Mouse (Mus musculus) heart, embryonic 14.5 days (tissue): ENCODE measurements at regions not wholly inside any gene's neighbourhood (a gene's known extent, or its start where the extent isn't known, plus 50 kb on each side); places are given as distances from the start of the nearest gene placed in this dataset.

Source experiments
- ATAC-seq: fragments of 200-750 bp; cut with Nextera tagmentation; 2 replicates; pipeline ENCODE4 v1.8.0; 2017; ENCODE audit warnings: low read depth, moderate TSS enrichment; ENCODE audit not compliant: insufficient number of reproducible peaks, insufficient read depth, low FRiP score
- H3K27ac ChIP-seq, 2 experiments: fragments of 200-500 bp in 1 of 2; fragments of 300-500 bp in 1 of 2; sonication (generic) in 1 of 2; replicated peaks in 1 of 2; 2 replicates each; pipeline ENCODE4 v1.5.1; 2012 to 2014; ENCODE audit warnings: low read depth in 2 of 2, low read length in 2 of 2, control low read depth in 1 of 2, mild to moderate bottlenecking in 1 of 2, mixed read lengths in 1 of 2; ENCODE audit not compliant: control insufficient read depth in 1 of 2, insufficient read depth in 1 of 2
- H3K27me3 ChIP-seq: fragments of 300-500 bp; sonication (generic); 2 replicates; pipeline ENCODE4 v1.6.1; 2014; ENCODE audit warnings: mild to moderate bottlenecking, low read length, control low read depth; ENCODE audit not compliant: control insufficient read depth, insufficient read depth
- H3K36me3 ChIP-seq: fragments of 300-500 bp; sonication (generic); 2 replicates; pipeline ENCODE4 v1.6.1; 2014; ENCODE audit warnings: mild to moderate bottlenecking, control low read depth, low read length, mixed read lengths; ENCODE audit not compliant: control insufficient read depth, insufficient read depth
- H3K4me1 ChIP-seq, 2 experiments: fragments of 200-500 bp in 1 of 2; fragments of 300-500 bp in 1 of 2; sonication (generic) in 1 of 2; 2 replicates each; pipeline ENCODE4 v1.6.1; 2012 to 2014; ENCODE audit warnings: low read length in 2 of 2, control low read depth in 1 of 2, mixed read lengths in 1 of 2; ENCODE audit not compliant: control insufficient read depth in 2 of 2, insufficient read depth in 2 of 2
- H3K4me2 ChIP-seq: fragments of 300-500 bp; sonication (generic); 2 replicates; pipeline ENCODE4 v1.6.1; 2014; ENCODE audit warnings: mild to moderate bottlenecking, low read length
- H3K4me3 ChIP-seq, 2 experiments: fragments of 200-500 bp in 1 of 2; fragments of 300-500 bp in 1 of 2; sonication (generic) in 1 of 2; 2 replicates each; pipeline ENCODE4 v1.5.1; 2012 to 2014; ENCODE audit warnings: low read length in 2 of 2, mild to moderate bottlenecking in 2 of 2, control low read depth in 1 of 2, low read depth in 1 of 2, moderate library complexity in 1 of 2; ENCODE audit not compliant: control insufficient read depth in 1 of 2, insufficient read depth in 1 of 2
- H3K9ac ChIP-seq: fragments of 300-500 bp; sonication (generic); 2 replicates; pipeline ENCODE4 v1.6.1; 2014; ENCODE audit warnings: mild to moderate bottlenecking, low read length
- H3K9me3 ChIP-seq: fragments of 300-500 bp; sonication (generic); 2 replicates; pipeline ENCODE4 v1.6.1; 2016; ENCODE audit warnings: low read length, control low read depth; ENCODE audit not compliant: control insufficient read depth
- WGBS: fragments of 180-500 bp; shearing (Covaris S2); extraction: QIAGEN DNeasy Blood & Tissue Kit; methylation state at CpG from one replicate; pipeline ENCODE4 v1.1.7; 2014; 5-methylcytosine and 5-hydroxymethylcytosine counted together

GRCm38 (mm10) chr3:156120341-156120740 is 441.3 kb upstream of the Negr1 start:
- H3K36me3 ChIP-seq, result no peaks in the 10 kb centered on the region
- ATAC-seq, result no peak
- H3K27me3 ChIP-seq, result no peaks in the 10 kb centered on the region
- no peak overlapping the region for H3K4me3 ChIP-seq
- no peak overlapping the region for H3K4me2 ChIP-seq
- no peaks in the 10 kb centered on the region for H3K9me3 ChIP-seq
- no peak overlapping the region for H3K9ac ChIP-seq
- H3K4me1 ChIP-seq, result peaks cover 4 to 9% of the 10 kb centered on the region in 2 experiments
- 44% methylated on average over 3 of the region's 3 CpGs for WGBS
- no peak overlapping the region for H3K27ac ChIP-seq

- Histone ChIP-seq H3K9ac (no peak overlapping the region), H3K27ac (no peak overlapping the region), H3K9me3 (no peaks in the 10 kb centered on the region), H3K4me1 (no peaks in the 10 kb centered on the region), H3K4me3 (no peak overlapping the region), H3K36me3 (no peaks in the 10 kb centered on the region), H3K4me2 (no peak overlapping the region), H3K27me3 (no peaks in the 10 kb centered on the region)
- peak; percentile 71; the same call in 1 of the 2 replicates for ATAC-seq
- WGBS, result 30% methylated on average over 1 of the region's 1 CpGs
These were observed 430.0 kb upstream of the Negr1 start for GRCm38 (mm10) chr3:156131598-156131997.

- 69% methylated on average over 5 of the region's 5 CpGs for WGBS
- Histone ChIP-seq H3K4me2 (no peak overlapping the region), H3K27me3 (no peaks in the 10 kb centered on the region), H3K4me1 (no peaks in the 10 kb centered on the region), H3K36me3 (no peaks in the 10 kb centered on the region), H3K4me3 (no peak overlapping the region), H3K27ac (no peak overlapping the region), H3K9me3 (no peaks in the 10 kb centered on the region), H3K9ac (no peak overlapping the region)
- ATAC-seq, result no peak
These were observed 420.2 kb upstream of the Negr1 start for GRCm38 (mm10) chr3:156141355-156141754.

- Histone ChIP-seq H3K27ac (no peak overlapping the region), H3K27me3 (no peaks in the 10 kb centered on the region), H3K4me1 (no peaks in the 10 kb centered on the region), H3K4me3 (no peak overlapping the region), H3K36me3 (no peaks in the 10 kb centered on the region), H3K9ac (no peak overlapping the region), H3K4me2 (no peak overlapping the region), H3K9me3 (no peaks in the 10 kb centered on the region)
- WGBS, result 82% methylated on average over 3 of the region's 3 CpGs
- ATAC-seq, result no peak
These were observed 412.3 kb upstream of the Negr1 start for GRCm38 (mm10) chr3:156149322-156149721.

- no peak for ATAC-seq
- H3K9ac ChIP-seq, result no peak overlapping the region
- H3K4me2 ChIP-seq, result no peak overlapping the region
- H3K27ac ChIP-seq, result no peak overlapping the region
- H3K27me3 ChIP-seq, result no peaks in the 10 kb centered on the region
- no peaks in the 10 kb centered on the region for H3K36me3 ChIP-seq
- H3K4me3 ChIP-seq, result no peak overlapping the region
- H3K9me3 ChIP-seq, result no peaks in the 10 kb centered on the region
- H3K4me1 ChIP-seq, result no peaks in the 10 kb centered on the region
These were observed 391.5 kb upstream of the Negr1 start for GRCm38 (mm10) chr3:156170076-156170475.

- Histone ChIP-seq H3K27me3 (no peaks in the 10 kb centered on the region), H3K9ac (no peak overlapping the region), H3K27ac (no peak overlapping the region), H3K4me1 (no peaks in the 10 kb centered on the region), H3K4me2 (no peak overlapping the region), H3K9me3 (no peaks in the 10 kb centered on the region), H3K4me3 (no peak overlapping the region), H3K36me3 (no peaks in the 10 kb centered on the region)
- ATAC-seq, result no peak
These were observed 362.9 kb upstream of the Negr1 start for GRCm38 (mm10) chr3:156198688-156199087.

GRCm38 (mm10) chr3:156199749-156200467 is 361.7 kb upstream of the Negr1 start:
- Histone ChIP-seq H3K4me2 (no peak overlapping the region), H3K9me3 (no peaks in the 10 kb centered on the region), H3K27ac (no peak overlapping the region), H3K4me3 (no peak overlapping the region), H3K36me3 (no peaks in the 10 kb centered on the region), H3K9ac (no peak overlapping the region), H3K27me3 (no peaks in the 10 kb centered on the region), H3K4me1 (peaks cover 0 to 1% of the 10 kb centered on the region in 2 experiments; a peak in 1 of 4 replicates)
- no peak for ATAC-seq

GRCm38 (mm10) chr3:156205246-156205645 is 356.3 kb upstream of the Negr1 start:
- no peaks in the 10 kb centered on the region for H3K9me3 ChIP-seq
- no peak overlapping the region for H3K4me2 ChIP-seq
- 26% methylated on average over 3 of the region's 3 CpGs for WGBS
- peak; percentile 50; the same call in 1 of the 2 replicates for ATAC-seq
- H3K4me3 ChIP-seq, result no peak overlapping the region
- H3K27ac ChIP-seq, result peak overlapping the region in 1 of 2 experiments; percentile 26; a peak in 2 of 4 replicates
- no peak overlapping the region for H3K9ac ChIP-seq
- no peaks in the 10 kb centered on the region for H3K36me3 ChIP-seq
- H3K27me3 ChIP-seq, result no peaks in the 10 kb centered on the region
- peaks cover 2 to 6% of the 10 kb centered on the region in 2 experiments; a peak in 3 of 4 replicates for H3K4me1 ChIP-seq
